Comparison of ENCODE assay signal across 25 mouse cellular contexts in the genomic region with DNA sequence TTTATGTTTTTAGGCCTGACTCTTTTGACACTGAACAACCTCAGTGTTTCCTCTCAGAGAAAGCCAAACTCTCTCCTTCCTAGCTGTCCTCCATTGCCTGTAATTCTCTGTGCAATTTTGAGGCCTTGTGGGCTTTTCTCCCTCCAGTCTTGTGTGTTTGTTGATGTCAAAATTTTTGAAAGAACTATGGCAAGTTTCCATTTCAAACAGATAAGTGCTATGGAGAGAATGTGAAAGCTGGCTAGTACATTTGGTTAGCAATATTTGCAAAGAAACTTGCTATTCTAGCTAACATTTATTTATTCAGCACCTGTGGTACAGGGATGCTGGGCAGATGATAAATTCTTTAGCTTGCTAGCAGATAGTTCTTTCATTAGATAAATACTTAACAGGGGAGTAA. TPM values are rescaled to one million over a fixed set of nuclear protein-coding genes. Genes with fewer than 3 reads are reported as not detected.
"Had no signal": no experiment of that assay in that cellular context is flagged by ENCODE, and none has a peak within 500 bp of the region (broad histone marks: within the 10 kb centered on the region; RNA-seq: fewer than 3 reads in every experiment).

No protein-coding gene starts in this region.

- ATAC-seq: midbrain, embryonic 16.5 days had no signal

- H3K4me3 ChIP-seq: midbrain, embryonic 10.5 days; midbrain, embryonic 12.5 days; myocyte; neural tube, embryonic 13.5 days; neural tube, embryonic 15.5 days had no signal

- H3K9me3 ChIP-seq: midbrain, embryonic 10.5 days; midbrain, embryonic 12.5 days; neural tube, embryonic 13.5 days; neural tube, embryonic 15.5 days had no signal

- H3K4me1 ChIP-seq: midbrain, embryonic 10.5 days; midbrain, embryonic 12.5 days; neural tube, embryonic 13.5 days; neural tube, embryonic 15.5 days had no signal

- H3K4me2 ChIP-seq: lung, embryonic 14.5 days; midbrain, embryonic 12.5 days; neural tube, embryonic 13.5 days; neural tube, embryonic 15.5 days had no signal

- H3K27me3 ChIP-seq: midbrain, embryonic 12.5 days; neural tube, embryonic 13.5 days; neural tube, embryonic 15.5 days had no signal

- DNase-seq: lung, adult 18-20 months; lung, embryonic 14.5 days; lung, postnatal 10 days; lung, postnatal 4 days; midbrain, embryonic 14.5 days; retina, postnatal 1 day; right cerebral cortex, adult 18-20 months; right cerebral cortex, postnatal 25 days; right cerebral cortex, postnatal 4 days; spleen, adult 18-20 months; thymus, adult 18-20 months; thymus, postnatal 14 days; thymus, postnatal 36 days had no signal

- H3K9ac ChIP-seq: lung, embryonic 14.5 days; midbrain, embryonic 12.5 days; neural tube, embryonic 13.5 days; neural tube, embryonic 15.5 days had no signal

- H3K27ac ChIP-seq: midbrain, embryonic 10.5 days; midbrain, embryonic 12.5 days; neural tube, embryonic 13.5 days; neural tube, embryonic 15.5 days had no signal

- H3K36me3 ChIP-seq: midbrain, embryonic 10.5 days; midbrain, embryonic 12.5 days; neural tube, embryonic 13.5 days; neural tube, embryonic 15.5 days had no signal

RNA-seq across cellular contexts. Expression of a gene that starts 0.6 kb away (rescaled TPM):
- polyA plus RNA-seq: lung, embryonic 14.5 days; lung, embryonic 16.5 days; midbrain, embryonic 10.5 days; midbrain, embryonic 12.5 days; midbrain, embryonic 14.5 days; midbrain, embryonic 16.5 days; myocyte; neural tube, embryonic 11.5 days; neural tube, embryonic 13.5 days; neural tube, embryonic 15.5 days; small intestine, adult 2 months; stomach, embryonic 14.5 days; thymus, postnatal 0 days had no signal

RNA-seq across cellular contexts. Expression of a gene that starts 18.3 kb away (rescaled TPM):
- polyA plus RNA-seq: lung, embryonic 14.5 days; lung, embryonic 16.5 days; midbrain, embryonic 10.5 days; midbrain, embryonic 12.5 days; midbrain, embryonic 14.5 days; midbrain, embryonic 16.5 days; myocyte; neural tube, embryonic 11.5 days; neural tube, embryonic 13.5 days; neural tube, embryonic 15.5 days; small intestine, adult 2 months; stomach, embryonic 14.5 days; stomach, embryonic 16.5 days; thymus, postnatal 0 days had no signal

RNA-seq across cellular contexts. Expression of a gene that starts 26.0 kb away (rescaled TPM):
- polyA plus RNA-seq: lung, embryonic 14.5 days; lung, embryonic 16.5 days; midbrain, embryonic 10.5 days; midbrain, embryonic 12.5 days; midbrain, embryonic 14.5 days; midbrain, embryonic 16.5 days; myocyte; neural tube, embryonic 11.5 days; neural tube, embryonic 13.5 days; neural tube, embryonic 15.5 days; small intestine, adult 2 months; stomach, embryonic 14.5 days; stomach, embryonic 16.5 days; thymus, postnatal 0 days had no signal
